ENCODE assay signal across 16 mouse cellular contexts in the genomic region with DNA sequence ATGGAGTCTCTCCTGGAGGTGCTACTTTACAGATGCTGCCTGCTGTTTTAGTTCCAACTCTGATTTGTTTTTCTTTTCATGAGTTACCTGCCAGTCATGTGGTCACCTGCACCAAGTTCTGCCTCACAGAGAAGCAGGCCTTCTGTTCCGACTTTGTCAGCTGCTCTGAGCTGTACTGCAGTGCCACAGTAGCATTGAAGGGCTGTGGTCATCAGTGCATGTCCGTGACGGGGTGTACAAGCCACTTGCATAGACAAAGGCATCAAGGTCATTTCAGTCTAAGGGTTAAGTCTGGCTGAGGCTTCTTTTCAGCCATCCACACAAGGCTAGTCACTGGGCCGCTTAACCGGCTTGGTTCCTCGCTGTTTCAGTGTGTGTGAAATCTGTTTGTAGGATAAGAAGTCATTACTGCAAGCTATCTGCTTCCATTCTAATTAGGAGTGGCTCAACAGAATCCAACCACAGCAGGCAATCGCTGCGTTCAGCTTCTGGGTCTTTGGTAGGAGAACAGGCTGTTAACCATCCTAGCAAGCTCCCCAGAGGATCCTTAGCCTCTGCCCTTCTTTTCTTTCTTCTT. TPM values are rescaled to one million over a fixed set of nuclear protein-coding genes. Genes with fewer than 3 reads are reported as not detected.
DNase-seq lines count a peak whose midpoint lies in the region; ATAC-seq and TF ChIP-seq lines count a peak whose summit lies in the region.
"Had no signal": no experiment of that assay in that cellular context is flagged by ENCODE, and none has a peak within 500 bp of the region (broad histone marks: within the 10 kb centered on the region; RNA-seq: fewer than 3 reads in every experiment).

No protein-coding gene starts in this region.

- peaks cover 73% of the 10 kb centered on the region for H3K4me1 ChIP-seq in neural tube, embryonic 15.5 days
- peaks cover 48% of the 10 kb centered on the region for H3K4me1 ChIP-seq in kidney, embryonic 14.5 days (ENCODE audit: control insufficient read depth, insufficient read depth, low read length)
- H3K4me1 ChIP-seq in intestine, embryonic 16.5 days (ENCODE audit: control insufficient read depth, insufficient read depth, low read length) = peaks cover 17% of the 10 kb centered on the region

- H3K36me3 ChIP-seq in neural tube, embryonic 15.5 days = no peaks in the 10 kb centered on the region
- H3K36me3 ChIP-seq in kidney, embryonic 14.5 days (ENCODE audit: control insufficient read depth, insufficient read depth, low read length) = no peaks in the 10 kb centered on the region
- no peaks in the 10 kb centered on the region for H3K36me3 ChIP-seq in intestine, embryonic 16.5 days (ENCODE audit: control insufficient read depth, insufficient read depth, low read length)
- H3K36me3 ChIP-seq: liver, embryonic 13.5 days had no signal

- no peak overlapping the region for H3K4me3 ChIP-seq in gastrocnemius, adult 2 months
- H3K4me3 ChIP-seq in neural tube, embryonic 15.5 days (replicated peaks) = no peak overlapping the region
- no peak overlapping the region for H3K4me3 ChIP-seq in kidney, embryonic 14.5 days (ENCODE audit: low read length)
- H3K4me3 ChIP-seq in intestine, embryonic 16.5 days (ENCODE audit: low read length) = no peak overlapping the region
- H3K4me3 ChIP-seq: liver, embryonic 13.5 days; myocyte had no signal

- no peak for DNase-seq in gastrocnemius, adult 2 months
- DNase-seq in gastrocnemius, adult 18-20 months (ENCODE audit: low spot score) = no peak
- DNase-seq in neural tube, embryonic 10.5 days (ENCODE audit: extremely low spot score, low spot score) = peak; percentile 13
- DNase-seq in adrenal gland, adult 8-10 months = no peak
- DNase-seq: cerebellum, adult 9-11 months; gastrocnemius, postnatal 36 days; liver, embryonic 13.5 days; right cerebral cortex, postnatal 14 days; thymus, postnatal 4 days had no signal

- 50% methylated on average over 8 of the region's 8 CpGs for WGBS in neural tube, embryonic 15.5 days
- WGBS in kidney, embryonic 14.5 days = 49% methylated on average over 8 of the region's 8 CpGs
- 76% methylated on average over 8 of the region's 8 CpGs for WGBS in intestine, embryonic 16.5 days

- H3K27me3 ChIP-seq in neural tube, embryonic 15.5 days (replicated peaks) = no peaks in the 10 kb centered on the region
- H3K27me3 ChIP-seq in kidney, embryonic 14.5 days (ENCODE audit: control insufficient read depth, insufficient read depth, low read length) = no peaks in the 10 kb centered on the region
- no peaks in the 10 kb centered on the region for H3K27me3 ChIP-seq in intestine, embryonic 16.5 days (replicated peaks; ENCODE audit: control insufficient read depth, insufficient read depth, low read length)

- H3K9me3 ChIP-seq in neural tube, embryonic 15.5 days (replicated peaks) = no peaks in the 10 kb centered on the region
- H3K9me3 ChIP-seq in kidney, embryonic 14.5 days (ENCODE audit: control insufficient read depth, low read length) = no peaks in the 10 kb centered on the region
- H3K9me3 ChIP-seq in intestine, embryonic 16.5 days (ENCODE audit: control insufficient read depth, low read length) = no peaks in the 10 kb centered on the region
- H3K9me3 ChIP-seq: liver, embryonic 13.5 days had no signal

- H3K4me2 ChIP-seq in neural tube, embryonic 15.5 days = no peak overlapping the region
- no peak overlapping the region for H3K4me2 ChIP-seq in kidney, embryonic 14.5 days (replicated peaks; ENCODE audit: low read depth, low read length)
- no peak overlapping the region for H3K4me2 ChIP-seq in intestine, embryonic 16.5 days (ENCODE audit: low read depth, low read length)
- H3K4me2 ChIP-seq: heart, embryonic 11.5 days; liver, embryonic 13.5 days had no signal

- TF ChIP-seq CTCF in gastrocnemius, adult 2 months (IDR thresholded peaks at IDR 0.05) = no peak

- ATAC-seq in neural tube, embryonic 15.5 days (ENCODE audit: low FRiP score) = no peak
- ATAC-seq in kidney, embryonic 14.5 days (ENCODE audit: low FRiP score, low TSS enrichment) = 0 out of 2 replicates have a peak, but pooled peaks have one; percentile 33
- no peak for ATAC-seq in intestine, embryonic 16.5 days
- ATAC-seq: intestine, postnatal 0 days had no signal

- intact Hi-C loops in gastrocnemius, adult 2 months (cut with DNase I) = loop anchor here (10.0 kb wide), 1 partner anchor 237 kb away; no protein-coding TSS in a partner anchor

- no peak overlapping the region for H3K9ac ChIP-seq in neural tube, embryonic 15.5 days (replicated peaks)
- no peak overlapping the region for H3K9ac ChIP-seq in kidney, embryonic 14.5 days (ENCODE audit: low read depth, low read length)
- H3K9ac ChIP-seq in intestine, embryonic 16.5 days (ENCODE audit: low read depth, low read length) = no peak overlapping the region
- H3K9ac ChIP-seq: liver, embryonic 13.5 days had no signal

- H3K27ac ChIP-seq in gastrocnemius, adult 2 months = peak overlapping the region; percentile 50; the same call in 1 of the 2 replicates
- H3K27ac ChIP-seq in neural tube, embryonic 15.5 days (replicated peaks) = no peak overlapping the region
- no peak overlapping the region for H3K27ac ChIP-seq in kidney, embryonic 14.5 days (ENCODE audit: low read depth, low read length)
- no peak overlapping the region for H3K27ac ChIP-seq in intestine, embryonic 16.5 days (ENCODE audit: low read length)
- H3K27ac ChIP-seq: liver, embryonic 13.5 days; stomach, postnatal 0 days had no signal

RNA-seq across cellular contexts. Expression of a gene that starts 7.1 kb away (rescaled TPM):
- total RNA-seq in gastrocnemius, adult 2 months (2021) = 10 to 100 TPM; 15.0 to 17.6 TPM
- total RNA-seq in gastrocnemius, adult 18-20 months (2021) = 10 to 100 TPM; 12.7 to 14.7 TPM
- 6.8 and 7.0 TPM in 2 replicates for polyA plus RNA-seq in neural tube, embryonic 15.5 days (2015; fragmentation: Nextera tagmentation; extraction: Ambion mirVana)
- polyA plus RNA-seq in kidney, embryonic 14.5 days (2014; fragmentation: Nextera tagmentation; extraction: Ambion mirVana) = 6.1 and 10.8 TPM in 2 replicates
- 3.5 and 3.7 TPM in 2 replicates for polyA plus RNA-seq in intestine, embryonic 16.5 days (2015; fragmentation: Nextera tagmentation; extraction: Ambion mirVana)
- 10 to 100 TPM; 20.4 to 37.6 (median 28.8) TPM for total RNA-seq in adrenal gland, adult 8-10 months (2022)
